Mouse (Mus musculus) naive thymus-derived CD4-positive, alpha-beta T cell, adult 2 months (primary cell): ENCODE measurements around the gene Creg1.

ENCODE experiments used
- DNase-seq: peaks from one replicate; pipeline ENCODE4 v3.0.0-alpha.2; 2011; ENCODE audit warnings: low read depth

Gene Creg1

DNA sequence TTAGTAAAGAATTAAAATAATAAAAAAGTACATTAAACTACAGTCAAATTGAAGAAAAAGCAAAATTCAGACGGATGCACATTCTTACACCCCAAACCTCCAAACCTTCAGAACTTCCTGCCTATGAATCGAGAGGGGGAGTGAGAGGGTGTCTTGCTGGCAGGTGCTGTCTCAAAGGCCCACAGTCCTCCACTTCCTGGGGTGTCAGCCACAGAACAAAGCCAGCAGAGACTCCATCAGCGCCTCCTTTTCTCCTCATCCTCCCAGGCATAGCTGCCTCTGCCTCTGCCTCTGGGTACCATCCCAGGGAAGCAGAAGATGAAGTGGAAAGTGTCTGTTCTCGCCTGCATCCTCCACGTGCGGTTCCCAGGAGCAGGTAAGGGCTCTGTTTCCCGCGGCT is 25.0 kb downstream of the Creg1 start, which contains the start of gene Cd247:
Cd247 (plus strand) TSS at position 171 of the 400 bp plus-strand sequence.
- peak; percentile 86 for DNase-seq

DNA sequence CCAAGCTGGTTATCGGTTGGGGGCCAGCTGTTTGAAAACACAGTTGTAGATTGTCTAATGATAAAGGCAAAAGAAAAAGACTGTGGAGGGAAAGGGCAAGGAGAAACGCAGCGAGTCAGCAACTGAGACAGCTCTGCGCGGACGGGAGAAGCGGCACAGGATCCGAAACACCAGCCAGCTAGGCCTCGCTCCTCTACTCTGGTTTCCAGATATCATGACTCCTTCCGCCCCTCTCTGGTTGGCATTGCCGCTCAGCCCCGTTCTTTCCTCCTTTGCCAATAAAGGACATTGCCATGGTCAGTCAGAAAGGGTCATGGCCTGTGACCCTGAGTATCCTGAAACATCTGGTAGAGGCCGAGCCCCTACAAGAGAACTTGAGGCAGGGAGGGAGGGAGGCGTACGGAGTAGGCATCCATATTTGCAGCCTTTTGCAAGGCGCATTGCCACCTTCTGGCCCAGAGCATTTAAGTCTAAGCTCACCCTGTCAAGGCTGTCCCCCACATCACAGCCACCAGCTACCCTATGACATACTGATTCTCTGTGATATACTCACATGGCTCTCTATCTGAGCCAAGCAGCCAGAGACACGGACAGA is 25.6 kb downstream of the Creg1 start:
- DNase-seq = peak; percentile 70

DNA sequence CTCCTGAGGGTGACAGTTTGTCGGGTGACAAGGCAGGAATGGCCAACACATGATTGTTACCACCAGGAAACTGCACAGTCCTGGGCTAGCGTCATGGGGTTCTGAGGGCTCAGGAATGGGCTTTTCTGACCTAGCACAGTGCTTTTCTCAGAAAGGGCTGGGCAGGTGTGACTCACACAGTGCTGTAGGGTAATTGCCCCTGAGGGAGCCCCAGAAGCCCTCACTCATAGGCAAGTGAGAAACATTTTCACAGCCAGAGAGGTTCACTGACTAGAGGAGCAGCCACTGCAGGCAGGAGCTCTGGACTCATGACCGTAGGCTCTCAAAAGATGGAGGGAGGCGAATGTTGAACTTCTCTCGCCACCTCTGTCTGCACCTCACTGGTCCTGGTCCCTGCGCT is 26.4 kb downstream of the Creg1 start:
- DNase-seq = peak; percentile 61

DNA sequence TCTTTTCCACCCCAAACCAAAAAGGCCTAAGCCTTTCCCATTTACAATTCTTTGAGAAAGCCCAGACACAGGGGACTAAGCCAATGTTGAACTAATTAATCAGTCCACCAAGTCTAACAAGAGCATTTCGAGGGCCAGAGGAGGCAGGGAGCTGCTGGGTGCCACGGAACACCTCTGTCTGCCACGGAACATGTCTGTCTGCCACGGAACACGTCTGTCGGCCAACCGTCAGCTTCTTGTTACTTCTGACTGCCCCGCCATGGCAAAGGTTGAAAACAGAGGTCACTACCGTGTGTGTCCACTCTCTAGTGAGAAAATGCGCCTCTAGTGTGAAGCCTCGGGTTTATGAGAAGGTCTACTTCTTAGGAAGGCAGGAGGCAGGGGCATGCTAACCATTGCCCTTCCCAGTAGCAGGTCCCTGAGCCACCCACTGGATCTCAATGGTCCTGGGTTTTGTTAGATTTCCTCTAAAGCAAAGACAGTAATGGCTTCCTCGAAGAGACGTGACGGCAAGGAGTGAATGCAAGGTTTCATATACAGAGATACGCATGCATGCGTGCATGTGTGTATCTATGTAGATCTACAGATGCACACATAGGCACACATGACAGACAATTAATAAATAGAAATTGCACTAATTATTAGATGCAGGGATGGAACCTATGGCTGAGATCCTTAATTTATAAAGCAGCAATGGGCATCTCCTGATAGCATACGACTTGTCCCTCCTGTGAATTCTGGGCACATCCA is 27.1 kb downstream of the Creg1 start:
- peak; percentile 55 for DNase-seq

DNA sequence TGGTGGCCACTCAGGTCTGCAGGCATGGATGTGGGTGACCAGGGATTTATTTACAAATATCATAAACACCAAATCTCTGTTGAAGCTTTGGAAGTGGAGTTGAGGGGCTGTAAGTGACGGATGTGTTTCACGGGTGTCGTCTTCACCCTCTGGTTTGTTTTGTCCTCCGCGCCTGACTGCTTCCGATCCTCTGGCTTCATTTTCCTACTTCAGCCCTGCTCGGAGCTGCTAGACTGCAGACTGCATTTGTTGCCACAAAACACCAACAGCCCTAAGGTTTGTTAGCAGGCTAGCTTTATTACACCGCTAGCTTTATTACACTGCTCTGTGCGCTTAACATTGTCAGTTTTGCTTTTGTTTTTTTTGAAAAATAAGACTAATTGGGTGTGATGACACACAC is 27.9 kb downstream of the Creg1 start:
- DNase-seq = peak; percentile 65

DNA sequence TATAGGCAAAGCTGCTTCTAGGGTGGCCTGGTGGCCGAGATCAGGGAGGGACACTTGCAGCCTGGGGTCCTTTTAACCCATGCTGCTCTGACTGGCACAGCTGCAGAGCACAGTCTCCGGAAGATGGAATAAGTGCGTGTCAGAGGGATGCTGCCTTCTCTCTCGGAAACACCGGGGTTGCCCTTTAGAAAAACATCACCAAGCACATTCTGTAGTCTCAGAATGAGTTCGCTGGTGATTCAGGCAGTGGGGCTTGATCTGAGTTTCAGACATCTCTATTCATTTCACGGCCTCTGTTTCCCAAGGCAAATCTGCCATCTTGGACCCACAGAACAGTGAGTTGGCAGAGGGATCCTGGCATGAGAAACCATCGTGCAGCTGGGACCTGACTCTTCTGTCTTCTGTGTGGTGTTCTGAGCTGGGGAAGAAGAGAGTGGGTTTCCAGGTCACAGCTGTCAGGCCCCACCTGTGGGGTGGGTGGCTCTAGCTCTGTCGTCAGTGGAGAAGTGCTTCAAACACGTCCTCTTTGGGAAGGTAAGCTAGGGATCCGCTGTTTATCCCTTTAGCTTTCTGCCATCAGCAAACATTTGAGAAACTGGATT is 38.3 kb downstream of the Creg1 start:
- DNase-seq = no peak

DNA sequence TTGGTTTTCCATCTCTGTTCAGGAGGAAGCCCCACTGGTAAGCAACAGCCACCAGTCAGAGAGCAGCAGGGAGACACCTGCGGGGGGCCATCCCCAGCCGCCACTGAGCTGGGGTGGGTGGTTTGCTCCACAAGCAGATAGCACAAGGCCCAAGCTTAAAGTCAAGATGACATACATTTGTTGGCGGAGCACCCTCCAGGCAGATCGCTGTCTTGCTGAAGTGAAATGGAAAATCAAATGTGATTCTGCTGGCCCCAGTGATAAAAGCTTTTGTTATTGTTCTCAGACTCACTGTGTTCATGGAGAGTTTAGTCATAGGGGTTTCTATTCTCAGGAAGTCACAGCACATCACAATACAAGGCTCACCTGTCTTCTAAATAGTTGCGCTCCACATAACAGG is 39.6 kb downstream of the Creg1 start:
- peak; percentile 79 for DNase-seq

DNA sequence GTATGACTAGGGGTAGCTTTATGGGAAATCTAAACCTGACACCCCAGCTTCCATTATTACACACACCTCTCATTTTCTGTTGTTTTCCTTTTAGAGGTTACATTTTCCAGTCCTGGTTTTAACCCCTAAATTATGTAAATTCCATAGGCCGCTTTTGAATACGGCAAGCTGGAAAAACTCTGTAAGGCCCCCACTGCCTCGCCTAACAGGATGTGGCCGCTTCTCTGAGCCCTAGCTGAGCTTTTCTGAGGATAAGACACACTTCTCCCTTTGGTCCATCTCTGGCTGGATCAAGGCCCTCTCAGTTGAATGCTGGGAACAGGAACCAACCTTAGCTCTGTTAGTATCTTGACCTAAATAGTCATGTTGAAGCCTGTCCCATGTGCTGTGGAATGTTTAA is 40.6 kb downstream of the Creg1 start:
- no peak for DNase-seq

DNA sequence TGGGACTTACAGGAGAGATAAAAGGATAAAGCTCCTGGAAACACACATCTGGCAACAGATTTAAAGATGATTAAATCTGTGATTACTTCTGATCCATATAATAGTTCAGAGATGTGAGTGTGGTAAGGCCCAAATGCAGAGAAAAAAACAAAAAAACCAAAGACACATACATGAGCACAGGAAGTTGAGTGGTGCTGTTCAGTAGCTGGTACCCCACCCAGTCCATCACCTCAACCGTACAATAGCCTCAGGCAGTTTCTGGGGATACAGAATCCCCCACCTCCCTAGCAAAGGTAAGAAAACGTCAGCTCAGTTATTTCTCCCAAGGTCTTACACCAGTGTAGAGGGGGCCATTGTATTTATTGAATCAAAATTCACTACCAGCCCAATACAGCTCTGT is 47.1 kb downstream of the Creg1 start:
- no peak for DNase-seq

DNA sequence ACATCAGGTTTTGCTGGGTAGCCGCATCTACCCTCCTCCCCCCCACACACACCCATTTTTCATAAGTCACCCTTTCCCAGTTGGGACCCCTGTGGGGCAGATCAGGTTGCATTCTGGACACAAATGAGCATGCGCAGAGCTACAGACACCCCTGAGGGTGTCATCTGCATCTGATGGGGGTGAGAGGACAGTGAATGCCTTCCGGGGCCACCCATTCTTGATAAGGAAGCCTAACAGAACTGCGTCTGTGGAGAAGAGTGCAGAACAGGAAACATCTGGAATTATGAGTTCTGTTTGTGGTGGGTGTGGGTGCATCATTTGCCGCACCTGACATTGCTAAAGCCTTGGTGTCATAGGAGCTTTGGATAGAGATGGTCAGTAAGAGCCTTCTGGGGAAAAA is 47.6 kb downstream of the Creg1 start:
- no peak for DNase-seq

DNA sequence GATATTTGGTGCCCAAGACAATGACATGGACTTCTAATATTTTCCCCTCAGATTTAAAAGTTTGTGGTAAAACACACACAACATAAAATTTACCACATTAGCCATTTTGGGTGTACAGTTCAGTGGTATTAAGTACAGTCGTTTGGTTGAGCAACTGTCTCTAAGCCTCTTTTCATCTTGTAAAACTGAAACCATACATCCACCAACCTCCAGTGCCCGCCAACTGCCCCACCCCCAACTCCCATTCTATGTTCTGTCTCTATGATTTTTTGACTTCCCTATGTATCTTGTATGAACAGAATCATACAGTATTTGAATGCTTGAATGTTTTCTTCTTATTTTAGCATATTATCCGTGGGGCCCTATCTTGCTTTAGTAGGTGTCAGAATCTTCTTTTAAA is 49.2 kb downstream of the Creg1 start:
- DNase-seq = peak; percentile 74

DNA sequence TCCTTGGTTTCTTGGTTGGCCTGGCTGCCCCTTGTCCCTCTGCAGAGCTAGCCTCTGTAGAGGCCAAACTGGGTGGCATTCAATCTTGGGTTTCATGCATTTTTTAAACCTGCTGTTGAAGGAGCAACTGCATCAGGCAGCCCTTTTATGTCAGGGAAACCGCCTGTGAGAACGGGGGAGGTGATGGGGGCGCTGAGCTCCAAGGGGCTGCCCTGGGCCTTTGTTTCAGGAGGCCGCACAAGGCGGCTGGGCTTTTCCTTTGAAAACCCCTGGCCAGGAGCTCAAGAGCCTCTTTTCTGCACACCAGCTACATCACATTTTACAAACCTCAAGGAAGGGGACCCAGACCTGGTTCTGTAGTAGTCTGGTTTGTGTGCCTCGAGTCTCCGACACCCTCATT is 50.6 kb downstream of the Creg1 start:
- DNase-seq = no peak

DNA sequence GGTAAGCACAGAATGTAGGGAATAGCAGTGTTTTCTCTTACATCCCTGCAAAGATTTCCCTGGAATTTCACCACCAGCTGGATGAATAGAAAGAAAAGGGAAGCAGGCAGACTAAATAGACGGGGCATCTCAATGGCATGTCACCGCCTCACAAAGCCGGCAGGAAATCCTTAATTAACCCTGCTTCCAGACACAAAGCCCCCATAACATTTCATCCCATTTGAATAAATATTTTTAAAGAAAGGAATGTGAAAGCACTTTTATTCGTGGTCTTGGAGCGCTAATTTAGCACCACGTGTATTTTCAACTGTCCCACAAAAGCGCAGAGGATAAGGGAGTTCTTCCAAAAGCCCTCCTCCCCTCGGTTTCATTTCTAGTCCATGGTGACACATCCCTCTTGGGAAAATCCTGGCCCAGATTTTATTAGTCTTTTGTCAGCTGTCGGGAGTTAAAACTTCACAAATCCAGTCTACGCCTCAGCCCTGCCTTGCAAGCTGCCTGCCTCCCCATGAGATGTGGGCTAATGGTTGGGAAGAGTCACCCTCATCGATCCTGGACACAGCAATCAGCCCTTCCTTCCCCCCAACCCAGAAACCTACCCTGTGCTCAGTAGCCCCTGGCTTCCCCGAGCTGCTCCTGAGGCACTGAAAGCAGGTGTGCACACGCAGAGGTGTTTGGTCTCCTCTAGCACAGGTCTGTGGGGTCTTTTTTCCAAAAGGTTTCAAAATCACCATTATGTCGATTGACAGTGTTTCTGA is 51.2 kb downstream of the Creg1 start:
- no peak for DNase-seq

DNA sequence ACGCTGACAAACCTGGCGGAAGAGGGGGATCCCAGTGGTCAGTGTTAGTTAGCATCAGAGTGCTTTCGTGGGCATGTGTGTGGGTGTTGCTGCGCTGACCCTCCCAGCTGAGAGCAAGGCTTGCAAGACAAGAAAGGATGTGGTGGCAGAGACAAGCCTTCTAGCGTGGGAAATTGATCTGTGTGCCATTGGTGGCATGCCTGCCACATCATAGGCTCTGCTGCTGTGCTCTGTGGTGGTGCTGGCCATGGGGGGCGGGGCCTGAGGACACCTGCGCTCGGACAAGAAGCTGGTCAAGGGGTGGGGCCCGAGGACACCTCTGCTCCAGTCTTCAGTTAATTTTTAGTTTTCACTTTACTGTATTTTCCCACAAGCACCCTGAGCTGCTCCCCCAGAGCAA is 52.8 kb downstream of the Creg1 start:
- DNase-seq = peak; percentile 73

DNA sequence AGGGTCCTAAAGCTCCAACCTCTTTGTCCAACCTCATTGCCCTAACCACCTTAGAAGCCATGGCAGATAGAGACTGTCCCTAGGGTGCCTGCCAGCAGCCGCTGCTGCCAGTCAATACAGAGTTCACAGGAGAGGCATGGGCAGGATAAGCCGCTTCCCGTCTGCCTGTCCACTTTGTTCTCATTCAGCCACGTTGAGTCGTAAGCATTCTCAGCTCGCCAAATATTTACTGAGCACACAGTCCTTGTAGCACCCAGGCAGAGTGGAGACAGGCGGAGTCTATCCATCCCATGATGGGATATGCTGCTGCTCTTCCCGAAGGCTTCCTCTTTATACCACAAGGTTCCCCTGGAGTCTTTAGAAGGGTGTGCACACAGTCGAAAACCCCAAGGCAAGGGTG is 53.7 kb downstream of the Creg1 start:
- no peak for DNase-seq

DNA sequence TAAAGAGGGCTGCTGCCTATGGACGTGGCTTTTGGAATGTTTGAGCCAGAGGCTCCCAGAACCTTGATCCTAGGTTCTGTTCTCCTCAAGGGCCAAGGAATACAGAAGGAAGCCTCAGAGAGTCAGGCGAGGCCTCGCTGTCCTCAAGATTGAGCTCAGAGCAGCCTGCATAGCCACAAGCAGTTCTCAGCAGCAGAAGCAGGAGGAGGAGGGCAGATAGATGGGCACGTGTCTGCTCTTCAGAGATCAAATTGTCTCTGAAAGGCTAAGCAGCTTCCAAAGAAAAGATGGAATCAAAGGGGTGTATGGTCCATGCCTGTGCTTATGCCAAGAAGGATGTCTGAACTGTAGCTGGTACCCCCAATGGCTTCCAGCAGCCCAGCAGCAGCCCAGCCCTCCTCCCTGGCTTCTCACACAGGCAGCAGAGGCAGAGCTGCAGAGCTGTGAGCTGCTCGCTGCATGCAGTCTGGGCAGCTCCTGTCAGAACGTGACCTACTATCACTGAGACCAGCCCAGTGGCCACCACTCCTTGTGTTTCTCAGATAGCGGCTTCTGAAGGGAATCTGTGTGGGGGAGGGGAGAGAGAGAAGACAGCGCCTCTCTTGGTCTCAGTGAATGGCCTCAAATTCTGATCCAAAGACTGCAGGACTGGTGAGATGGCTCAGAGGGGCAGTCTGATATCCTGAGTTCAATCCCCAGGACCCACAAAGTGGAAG is 54.8 kb downstream of the Creg1 start:
- DNase-seq = no peak

DNA sequence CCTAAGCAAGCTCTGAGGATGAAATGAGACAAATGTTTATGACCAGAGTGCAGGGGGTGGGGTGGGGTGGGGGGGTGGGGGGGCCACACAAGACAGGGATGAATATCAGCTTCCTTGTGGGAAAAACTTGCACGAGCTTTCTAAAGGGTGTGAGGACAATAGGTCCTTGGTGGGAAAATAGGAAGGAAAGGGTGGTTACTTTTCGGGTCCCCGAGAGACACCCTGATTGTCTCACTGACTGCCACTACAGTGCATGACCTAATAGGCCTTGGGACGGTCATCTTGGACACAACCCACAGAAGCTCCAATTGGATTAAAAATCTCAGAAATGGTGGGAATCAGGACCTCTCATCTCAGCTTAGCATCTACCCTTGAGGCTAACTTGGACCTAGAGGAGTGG is 55.6 kb downstream of the Creg1 start:
- DNase-seq = no peak

DNA sequence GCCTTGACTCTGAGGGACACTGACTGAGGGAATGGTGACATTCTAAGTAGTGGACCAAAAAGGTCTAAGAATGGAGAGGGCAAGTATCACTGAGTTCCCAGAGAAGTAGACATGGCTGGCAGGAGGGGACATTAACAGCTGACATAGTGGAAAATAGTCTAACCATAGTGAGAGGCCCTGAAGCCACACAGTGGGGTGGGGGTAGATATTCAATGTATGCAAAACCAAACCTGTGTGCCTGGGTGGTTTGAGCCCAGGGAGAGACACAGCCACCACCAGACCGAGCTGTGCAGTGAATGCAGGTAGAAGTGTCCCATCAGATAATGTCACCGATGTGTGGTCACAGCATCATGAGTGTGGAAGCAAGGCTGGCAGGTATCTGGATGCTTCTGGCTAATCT is 58.5 kb downstream of the Creg1 start:
- no peak for DNase-seq
